Mouse (Mus musculus): ENCODE results near the gene Ufsp2. TPM values are rescaled to one million over a fixed set of nuclear protein-coding genes. Genes with fewer than 3 reads are reported as not detected.

Ufsp2 gene
- total and polyA plus RNA-seq, 3 experiments, result 45.0 to 58.9 TPM; not detected in 1

- no peak for DNase-seq (ENCODE audit: low read depth, low spot score)
- no peak for TF ChIP-seq RCOR1 (IDR thresholded peaks at IDR 0.05; ENCODE audit: low read depth, low read length)
- TF ChIP-seq JUND (IDR thresholded peaks at IDR 0.05; ENCODE audit: low read depth, low read length), result no peak
- TF ChIP-seq E2F4 (IDR thresholded peaks at IDR 0.05; ENCODE audit: borderline replicate concordance, low read depth, low read length), result no peak
- no peak for TF ChIP-seq MYB (IDR thresholded peaks at IDR 0.05; ENCODE audit: low read depth, low read length)
- no peak for TF ChIP-seq MYC (IDR thresholded peaks at IDR 0.05; ENCODE audit: low read depth, low read length)
- no peak for TF ChIP-seq USF1 (IDR thresholded peaks at IDR 0.05; ENCODE audit: low read depth, low read length)
- TF ChIP-seq POLR2AphosphoS2 (IDR thresholded peaks at IDR 0.05; ENCODE audit: low read length), result no peak
- no peak for TF ChIP-seq NRF1 (IDR thresholded peaks at IDR 0.05; ENCODE audit: insufficient read depth, low read depth, low read length, poor library complexity, severe bottlenecking)
- no peak for TF ChIP-seq TAL1 (IDR thresholded peaks at IDR 0.05; ENCODE audit: low read length)
- TF ChIP-seq MAFK (IDR thresholded peaks at IDR 0.05; ENCODE audit: borderline replicate concordance, low read depth, low read length), result no peak
- TF ChIP-seq ELF1 (IDR thresholded peaks at IDR 0.05; ENCODE audit: low read depth, low read length), result no peak
- no peak overlapping the region for H3K27ac ChIP-seq (ENCODE audit: control insufficient read depth, low read depth, low read length)
- no peak overlapping the region for H3K9ac ChIP-seq (ENCODE audit: control insufficient read depth, low read depth, low read length, poor library complexity, severe bottlenecking)
- no peaks in the 10 kb centered on the region for H3K36me3 ChIP-seq (ENCODE audit: control insufficient read depth in 1 of 2, insufficient read depth in 2 of 2, low read length in 2 of 2)
- H3K4me3 ChIP-seq (ENCODE audit: control insufficient read depth in 1 of 2, insufficient read depth in 1 of 2, low read depth in 2 of 2, low read length in 2 of 2), result no peak overlapping the region
- H3K79me2 ChIP-seq (ENCODE audit: control insufficient read depth, insufficient read depth, low read length, poor library complexity), result no peaks in the 10 kb centered on the region
- no peaks in the 10 kb centered on the region; a peak in 1 of 4 replicates for H3K27me3 ChIP-seq (ENCODE audit: control insufficient read depth in 1 of 2, insufficient read depth in 2 of 2, low read length in 2 of 2)
- no peaks in the 10 kb centered on the region for H3K4me1 ChIP-seq (ENCODE audit: control insufficient read depth in 1 of 2, insufficient read depth in 2 of 2, low read length in 2 of 2)
- H3K9me3 ChIP-seq (replicated peaks; ENCODE audit: insufficient read depth, low read length), result no peaks in the 10 kb centered on the region
Observed at GRCm38 (mm10) chr8:45950622-45951021, 24.7 kb upstream of the Ufsp2 start.

- Histone ChIP-seq H3K27me3 (ENCODE audit: control insufficient read depth in 1 of 2, insufficient read depth in 2 of 2, low read length in 2 of 2) (no peaks in the 10 kb centered on the region), H3K4me1 (ENCODE audit: control insufficient read depth in 1 of 2, insufficient read depth in 2 of 2, low read length in 2 of 2) (no peaks in the 10 kb centered on the region), H3K27ac (ENCODE audit: control insufficient read depth, low read depth, low read length) (no peak overlapping the region), H3K36me3 (ENCODE audit: control insufficient read depth in 1 of 2, insufficient read depth in 2 of 2, low read length in 2 of 2) (peaks cover 0 to 5% of the 10 kb centered on the region in 2 experiments; a peak in 1 of 4 replicates), H3K9me3 (replicated peaks; ENCODE audit: insufficient read depth, low read length) (no peaks in the 10 kb centered on the region), H3K9ac (ENCODE audit: control insufficient read depth, low read depth, low read length, poor library complexity, severe bottlenecking) (no peak overlapping the region), H3K4me3 (ENCODE audit: control insufficient read depth in 1 of 2, insufficient read depth in 1 of 2, low read depth in 2 of 2, low read length in 2 of 2) (no peak overlapping the region), H3K79me2 (ENCODE audit: control insufficient read depth, insufficient read depth, low read length, poor library complexity) (peaks cover under 1% of the 10 kb centered on the region; the same call in 1 of the 2 replicates)
- DNase-seq (ENCODE audit: low read depth, low spot score), result no peak
- TF ChIP-seq USF1 (IDR thresholded peaks at IDR 0.05; ENCODE audit: low read depth, low read length) (no peak), POLR2A (IDR thresholded peaks at IDR 0.05; ENCODE audit: control insufficient read depth in 1 of 2, insufficient read depth in 1 of 2, low read depth in 1 of 2, low read length in 2 of 2, poor library complexity in 1 of 2) (no peak), CTCF (IDR thresholded peaks at IDR 0.05 in 2 of 3, conservative IDR thresholded peaks at IDR 0.05 in 1 of 3; ENCODE audit: control insufficient read depth in 1 of 3, insufficient read depth in 1 of 3, low read depth in 2 of 3, low read length in 3 of 3, poor library complexity in 1 of 3, severe bottlenecking in 1 of 3) (peak; percentile 20 to 50 (median 21); a peak in 5 of 6 replicates), USF2 (IDR thresholded peaks at IDR 0.05; ENCODE audit: borderline replicate concordance in 1 of 2, insufficient read depth in 1 of 2, low read depth in 1 of 2, low read length in 2 of 2) (no peak), MAFK (IDR thresholded peaks at IDR 0.05; ENCODE audit: borderline replicate concordance, low read depth, low read length) (no peak), NRF1 (IDR thresholded peaks at IDR 0.05; ENCODE audit: insufficient read depth, low read depth, low read length, poor library complexity, severe bottlenecking) (no peak), CHD1 (IDR thresholded peaks at IDR 0.05; ENCODE audit: low read depth, low read length) (no peak)
Observed at GRCm38 (mm10) chr8:45970894-45971293, 4.4 kb upstream of the Ufsp2 start.
